Mouse (Mus musculus) embryo, embryonic 10.5 days (tissue): ENCODE results near the gene Dph2.

Experiments used
- DNase-seq: peaks from one replicate; pipeline ENCODE4 v3.0.0-alpha.2; 2015; ENCODE audit warnings: low spot score

The Dph2 gene

GRCm38 (mm10) chr4:117912131-117912561 lies 20.3 kb upstream of the Dph2 start:
- no peak for DNase-seq

- DNase-seq: peak; percentile 27
Measured at GRCm38 (mm10) chr4:117908834-117909453, 17.1 kb upstream of the Dph2 start.

GRCm38 (mm10) chr4:117906196-117906595 lies 14.4 kb upstream of the Dph2 start:
- DNase-seq: no peak

- DNase-seq: no peak
Measured at GRCm38 (mm10) chr4:117904761-117905160, 12.9 kb upstream of the Dph2 start.

- no peak for DNase-seq
Measured at GRCm38 (mm10) chr4:117904094-117904493, 12.3 kb upstream of the Dph2 start.

GRCm38 (mm10) chr4:117898111-117898510 lies 6.3 kb upstream of the Dph2 start:
- no peak for DNase-seq

- no peak for DNase-seq
Measured at GRCm38 (mm10) chr4:117896031-117896430, 4.2 kb upstream of the Dph2 start.

GRCm38 (mm10) chr4:117895339-117895738 lies 3.5 kb upstream of the Dph2 start:
- DNase-seq: no peak

- no peak for DNase-seq
Measured at GRCm38 (mm10) chr4:117894601-117895000, 2.8 kb upstream of the Dph2 start.

GRCm38 (mm10) chr4:117893376-117893775 lies 1.5 kb upstream of the Dph2 start:
- DNase-seq: peak; percentile 70

GRCm38 (mm10) chr4:117890750-117891149 lies 1.1 kb downstream of the Dph2 start:
- DNase-seq: no peak

GRCm38 (mm10) chr4:117890031-117890430 lies 1.8 kb downstream of the Dph2 start:
- no peak for DNase-seq

- DNase-seq: no peak
Measured at GRCm38 (mm10) chr4:117889471-117889870, 2.4 kb downstream of the Dph2 start.

- DNase-seq: no peak
Measured at GRCm38 (mm10) chr4:117887920-117888319, 3.9 kb downstream of the Dph2 start.

- DNase-seq: peak; percentile 92
Measured at GRCm38 (mm10) chr4:117887133-117887532, 4.7 kb downstream of the Dph2 start, which contains the start of gene Atp6v0b. Gene Atp6v0b (minus strand): TSS chr4:117887333.

- peak; percentile 9 for DNase-seq
Measured at GRCm38 (mm10) chr4:117886644-117887043, 5.2 kb downstream of the Dph2 start.

- DNase-seq: no peak
Measured at GRCm38 (mm10) chr4:117885994-117886393, 5.8 kb downstream of the Dph2 start.

- DNase-seq: no peak
Measured at GRCm38 (mm10) chr4:117885093-117885492, 6.7 kb downstream of the Dph2 start.

GRCm38 (mm10) chr4:117884146-117884545 lies 7.7 kb downstream of the Dph2 start:
- DNase-seq: no peak

- peak; percentile 73 for DNase-seq
Measured at GRCm38 (mm10) chr4:117882701-117883691, 8.8 kb downstream of the Dph2 start, which contains the start of gene B4galt2. Gene B4galt2 (minus strand): TSS chr4:117883487.

GRCm38 (mm10) chr4:117878703-117879102 lies 13.1 kb downstream of the Dph2 start:
- DNase-seq: no peak

GRCm38 (mm10) chr4:117878301-117878700 lies 13.5 kb downstream of the Dph2 start:
- no peak for DNase-seq

GRCm38 (mm10) chr4:117873615-117874014 lies 18.2 kb downstream of the Dph2 start:
- no peak for DNase-seq
